Mouse (Mus musculus) forebrain, postnatal 0 days (tissue): ENCODE results near the gene Tradd. TPM values are rescaled to one million over a fixed set of nuclear protein-coding genes. Genes with fewer than 3 reads are reported as not detected.

ENCODE experiments used
- ATAC-seq: fragments of 200-750 bp; cut with Nextera tagmentation; 2 replicates; pipeline ENCODE4 v1.8.0; 2017; ENCODE audit warnings: mild to moderate bottlenecking, moderate library complexity
- DNase-seq: peaks from one replicate; pipeline ENCODE4 v3.0.0-alpha.2; 2015
- H3K27ac ChIP-seq: fragments of 300-500 bp; sonication (generic); 2 replicates; pipeline ENCODE4 v1.5.1; 2014; ENCODE audit warnings: low read depth, mild to moderate bottlenecking, antibody characterized with exemption, low read length, moderate library complexity, mixed read lengths
- H3K27me3 ChIP-seq: fragments of 300-500 bp; sonication (generic); 2 replicates; pipeline ENCODE4 v1.6.1; 2014; ENCODE audit warnings: mild to moderate bottlenecking, low read length, mixed read lengths; ENCODE audit not compliant: insufficient read depth
- H3K36me3 ChIP-seq: fragments of 300-500 bp; sonication (generic); 2 replicates; pipeline ENCODE4 v1.6.1; 2014; ENCODE audit warnings: mild to moderate bottlenecking, moderate library complexity; ENCODE audit not compliant: insufficient read depth
- H3K4me1 ChIP-seq: fragments of 300-500 bp; sonication (generic); 2 replicates; pipeline ENCODE4 v1.6.1; 2014; ENCODE audit warnings: antibody characterized with exemption; ENCODE audit not compliant: insufficient read depth
- H3K4me2 ChIP-seq: fragments of 300-500 bp; sonication (generic); 2 replicates; pipeline ENCODE4 v1.6.1; 2014; ENCODE audit warnings: low read depth, mild to moderate bottlenecking, moderate library complexity
- H3K4me3 ChIP-seq: fragments of 300-500 bp; sonication (generic); 2 replicates; pipeline ENCODE4 v1.5.1; 2014; ENCODE audit warnings: low read depth, low read length, mixed read lengths
- H3K9ac ChIP-seq: fragments of 300-500 bp; sonication (generic); 2 replicates; pipeline ENCODE4 v1.6.1; 2014; ENCODE audit warnings: mild to moderate bottlenecking
- H3K9me3 ChIP-seq: fragments of 300-500 bp; sonication (generic); 2 replicates; pipeline ENCODE4 v1.6.1; 2016; ENCODE audit warnings: low read length
- CTCF ChIP-seq: sonication (generic); IDR thresholded peaks from 2 replicates; pipeline ENCODE4 v1.5.1; 2016; ENCODE audit warnings: antibody characterized with exemption, control low read depth, low read depth
- WGBS: fragments of 180-500 bp; shearing (Covaris S2); extraction: QIAGEN DNeasy Blood & Tissue Kit; methylation state at CpG from one replicate; pipeline ENCODE4 v1.1.7; 2014; 5-methylcytosine and 5-hydroxymethylcytosine counted together
- polyA plus RNA-seq: library from polyadenylated mRNA; unstranded; fragments of >200 nt; fragmentation: Nextera tagmentation; extraction: Ambion mirVana; gene quantifications from 2 replicates; pipeline ENCODE4 v1.2.1, GENCODE M21; 2015
- total RNA-seq: library from RNA; depleted of rRNA; stranded (reverse); fragments of >200 nt; gene quantifications from 2 replicates; pipeline ENCODE4 v1.2.3, GENCODE M21; 2014

Gene Tradd
- total and polyA plus RNA-seq, 2 experiments from 2014 or later: 14.0 to 14.7 TPM

DNA sequence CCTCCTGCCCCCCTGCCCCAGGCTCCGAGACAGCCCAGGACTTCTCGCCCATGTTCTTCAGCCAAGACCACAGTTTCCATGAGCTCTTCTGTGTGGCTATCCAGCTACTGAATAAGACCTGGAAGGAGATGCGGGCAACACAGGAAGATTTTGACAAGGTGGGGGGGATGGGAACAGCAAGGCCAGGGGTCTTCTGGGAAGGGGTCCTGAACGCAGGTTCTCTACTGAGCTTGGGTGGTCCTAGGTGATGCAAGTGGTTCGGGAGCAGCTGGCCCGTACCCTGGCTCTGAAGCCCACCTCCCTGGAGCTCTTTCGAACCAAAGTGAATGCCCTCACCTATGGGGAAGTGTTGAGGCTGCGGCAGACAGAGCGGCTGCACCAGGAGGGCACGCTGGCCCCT is 44.0 kb upstream of the Tradd start:
- peaks cover 4% of the 10 kb centered on the region; the same call in 1 of the 2 replicates for H3K4me1 ChIP-seq
- no peaks in the 10 kb centered on the region for H3K9me3 ChIP-seq
- peaks cover 66% of the 10 kb centered on the region for H3K36me3 ChIP-seq
- no peak overlapping the region for H3K4me2 ChIP-seq
- no peak overlapping the region for H3K27ac ChIP-seq
- no peak for TF ChIP-seq CTCF
- no peaks in the 10 kb centered on the region for H3K27me3 ChIP-seq
- ATAC-seq (no peak), DNase-seq (no peak)
- no peak overlapping the region for H3K4me3 ChIP-seq
- H3K9ac ChIP-seq: no peak overlapping the region
- 92% methylated on average over 10 of the region's 10 CpGs for WGBS

DNA sequence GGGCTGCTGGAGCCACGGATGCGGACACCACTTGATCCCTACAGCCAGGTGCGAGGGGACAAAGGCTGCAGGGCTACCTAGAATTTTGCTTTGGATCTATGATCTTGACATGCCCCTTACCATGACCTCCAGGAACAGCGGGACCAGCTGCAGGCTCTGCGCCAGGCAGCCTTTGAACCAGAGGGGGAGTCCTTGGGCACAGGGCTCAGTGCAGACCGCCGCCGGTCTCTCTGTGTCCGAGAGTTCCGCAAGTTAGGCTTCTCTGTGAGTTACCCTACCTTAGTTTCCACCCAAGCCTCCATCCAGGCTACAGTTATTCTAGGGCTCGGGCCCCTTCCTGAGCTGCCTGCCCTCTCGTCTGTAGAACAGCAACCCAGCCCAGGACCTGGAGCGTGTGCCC is 43.3 kb upstream of the Tradd start:
- H3K36me3 ChIP-seq: peaks cover 65% of the 10 kb centered on the region
- H3K4me2 ChIP-seq: no peak overlapping the region
- no peak overlapping the region for H3K4me3 ChIP-seq
- H3K27ac ChIP-seq: no peak overlapping the region
- no peaks in the 10 kb centered on the region for H3K9me3 ChIP-seq
- H3K9ac ChIP-seq: no peak overlapping the region
- no peaks in the 10 kb centered on the region for H3K27me3 ChIP-seq
- WGBS: 96% methylated on average over 13 of the region's 13 CpGs
- no peak for TF ChIP-seq CTCF
- ATAC-seq (no peak), DNase-seq (no peak)
- peaks cover 4% of the 10 kb centered on the region; the same call in 1 of the 2 replicates for H3K4me1 ChIP-seq

DNA sequence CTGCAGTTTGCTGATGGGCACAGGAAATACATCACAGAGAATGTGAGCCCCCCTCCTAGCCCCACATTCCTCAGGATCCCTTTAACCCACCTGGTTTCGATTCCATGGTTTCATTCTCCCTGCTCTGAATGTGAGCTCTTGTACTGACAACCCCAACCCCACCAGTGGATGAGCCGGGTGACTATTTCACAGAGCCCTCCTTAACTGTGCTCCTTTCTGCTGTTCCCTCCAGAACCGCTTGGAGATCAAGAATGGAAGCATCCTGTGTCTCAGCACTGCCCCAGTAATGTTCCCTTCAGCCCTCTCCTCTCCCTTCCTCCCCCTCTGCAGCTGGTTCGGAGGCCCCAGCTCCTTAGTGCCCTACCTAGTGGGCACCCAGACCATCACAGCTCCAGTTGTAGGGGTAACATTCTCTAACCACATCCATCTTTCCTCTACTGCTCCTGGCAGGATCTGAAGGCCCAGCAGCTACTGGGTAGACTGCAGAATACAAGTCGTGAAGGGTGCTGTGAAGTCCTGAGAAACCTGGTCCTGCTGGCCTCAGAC is 41.8 kb upstream of the Tradd start:
- H3K4me1 ChIP-seq: peaks cover 4% of the 10 kb centered on the region; the same call in 1 of the 2 replicates
- H3K4me2 ChIP-seq: peak overlapping the region; percentile 26; the same call in 1 of the 2 replicates
- H3K9me3 ChIP-seq: no peaks in the 10 kb centered on the region
- peaks cover 70% of the 10 kb centered on the region for H3K36me3 ChIP-seq
- H3K27me3 ChIP-seq: no peaks in the 10 kb centered on the region
- H3K9ac ChIP-seq: peak overlapping the region; percentile 10; the same call in 1 of the 2 replicates
- no peak for TF ChIP-seq CTCF
- no peak overlapping the region for H3K27ac ChIP-seq
- ATAC-seq: peak; percentile 51
- DNase-seq: no peak
- 66% methylated on average over 5 of the region's 5 CpGs for WGBS
- H3K4me3 ChIP-seq: no peak overlapping the region

DNA sequence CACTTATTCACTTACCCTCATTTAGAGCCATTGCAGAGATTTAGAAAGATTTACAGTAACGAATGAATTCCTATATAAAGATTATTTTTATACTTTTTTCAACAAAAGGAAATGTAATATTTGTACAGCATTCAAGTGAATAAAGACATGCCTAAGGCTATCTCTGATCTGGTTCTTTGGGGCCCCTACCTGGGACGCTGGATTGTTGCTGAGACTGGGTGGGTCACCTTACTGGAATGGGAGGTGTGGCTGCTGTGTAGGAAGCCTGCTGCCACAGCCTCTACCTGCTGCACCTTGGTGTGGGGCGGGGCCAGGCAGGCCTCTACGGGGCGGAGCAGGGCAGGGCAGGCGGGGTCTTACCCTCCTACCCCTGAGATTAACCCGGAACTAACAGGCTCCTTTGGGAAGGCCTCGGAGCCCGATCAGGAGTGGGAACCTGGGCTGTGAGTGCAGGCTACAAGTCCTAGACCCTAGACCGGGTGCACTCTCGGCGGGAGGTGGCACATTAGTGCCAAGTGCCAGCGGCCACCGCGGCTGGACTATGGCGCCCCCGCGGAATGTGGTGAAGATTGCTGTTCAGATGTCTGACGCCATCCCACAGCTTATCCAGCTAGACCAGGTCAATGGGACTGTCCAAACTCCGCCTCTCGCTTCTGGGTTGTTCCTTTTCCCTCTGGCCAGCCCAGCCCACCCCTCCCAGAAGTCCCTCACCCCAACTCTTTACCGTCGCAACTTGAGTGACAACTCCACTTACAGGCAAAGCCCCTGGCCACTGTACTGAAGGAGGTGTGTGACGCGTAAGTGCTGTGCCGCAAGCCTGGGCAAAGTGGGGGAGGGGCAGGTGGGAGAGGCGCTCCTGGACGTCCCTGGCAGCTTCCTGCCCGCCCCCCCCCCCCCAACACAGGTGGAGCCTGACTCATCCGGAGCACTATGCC is 41.1 kb upstream of the Tradd start, which contains the start of gene Elmo3:
Elmo3 (plus strand) TSS at position 391 of the 935 bp plus-strand sequence.
- H3K9ac ChIP-seq: peak within 1 kb of the TSS; percentile 10; the same call in 1 of the 2 replicates
- H3K27ac ChIP-seq: no peak within 1 kb of the TSS
- peak; percentile 22; the same call in 1 of the 2 replicates for TF ChIP-seq CTCF
- peaks cover 4% of the 10 kb centered on the region; the same call in 1 of the 2 replicates for H3K4me1 ChIP-seq
- peaks cover 78% of the 10 kb centered on the region for H3K36me3 ChIP-seq
- peak; percentile 56 for ATAC-seq
- no peak within 1 kb of the TSS for H3K4me3 ChIP-seq
- 10% methylated on average over 30 of the region's 30 CpGs for WGBS
- no peaks in the 10 kb centered on the region for H3K27me3 ChIP-seq
- H3K9me3 ChIP-seq: no peaks in the 10 kb centered on the region
- H3K4me2 ChIP-seq: peak within 1 kb of the TSS; percentile 26
- DNase-seq: no peak

DNA sequence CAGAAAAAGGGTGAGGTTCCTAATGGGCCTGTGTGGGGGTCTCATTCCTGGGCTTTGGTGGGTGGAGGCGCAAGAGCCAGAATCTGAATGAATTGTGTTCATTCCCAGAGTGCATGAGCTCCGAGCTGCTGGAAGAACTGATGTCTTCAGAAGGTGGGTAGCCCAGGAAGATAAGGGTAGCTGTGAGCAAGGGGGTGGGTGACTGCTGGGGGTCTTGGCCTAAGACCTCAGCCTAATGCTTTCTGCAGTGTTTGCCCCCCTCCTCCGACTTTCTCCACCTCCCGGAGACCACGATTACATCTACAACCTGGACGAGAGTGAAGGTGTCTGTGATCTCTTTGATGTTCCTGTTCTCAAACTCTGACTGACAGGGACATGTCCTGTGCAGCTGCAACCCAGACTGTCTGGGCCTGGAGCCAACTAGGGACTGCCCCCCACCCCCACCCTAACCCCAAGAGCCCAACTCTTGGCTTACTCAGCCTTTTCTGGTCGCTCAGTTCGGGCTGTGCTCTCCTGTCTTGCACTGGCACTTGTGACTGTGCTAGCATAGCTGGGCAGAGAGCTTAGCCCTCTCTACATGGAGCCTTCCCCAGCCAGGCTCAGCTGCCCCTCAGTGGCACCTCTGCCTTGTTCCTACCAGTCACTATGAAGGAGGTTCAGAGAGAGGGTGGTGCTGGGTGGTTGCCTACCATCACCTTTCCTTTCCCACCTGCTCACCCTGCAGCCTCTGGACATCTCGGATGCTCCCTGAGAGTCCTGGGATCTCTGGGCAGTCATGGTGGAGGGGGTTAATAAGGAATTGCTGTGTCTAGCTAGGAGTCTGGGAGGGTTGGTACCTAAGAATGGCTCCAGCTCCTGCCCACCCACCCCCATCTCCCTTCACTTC is 40.2 kb upstream of the Tradd start:
- TF ChIP-seq CTCF: no peak
- Histone ChIP-seq H3K36me3 (peaks cover 78% of the 10 kb centered on the region), H3K4me2 (no peak overlapping the region), H3K9me3 (no peaks in the 10 kb centered on the region), H3K27me3 (no peaks in the 10 kb centered on the region), H3K4me1 (peaks cover 4% of the 10 kb centered on the region; the same call in 1 of the 2 replicates), H3K27ac (no peak overlapping the region), H3K4me3 (no peak overlapping the region), H3K9ac (no peak overlapping the region)
- ATAC-seq: no peak
- 61% methylated on average over 9 of the region's 9 CpGs for WGBS
- DNase-seq: no peak

DNA sequence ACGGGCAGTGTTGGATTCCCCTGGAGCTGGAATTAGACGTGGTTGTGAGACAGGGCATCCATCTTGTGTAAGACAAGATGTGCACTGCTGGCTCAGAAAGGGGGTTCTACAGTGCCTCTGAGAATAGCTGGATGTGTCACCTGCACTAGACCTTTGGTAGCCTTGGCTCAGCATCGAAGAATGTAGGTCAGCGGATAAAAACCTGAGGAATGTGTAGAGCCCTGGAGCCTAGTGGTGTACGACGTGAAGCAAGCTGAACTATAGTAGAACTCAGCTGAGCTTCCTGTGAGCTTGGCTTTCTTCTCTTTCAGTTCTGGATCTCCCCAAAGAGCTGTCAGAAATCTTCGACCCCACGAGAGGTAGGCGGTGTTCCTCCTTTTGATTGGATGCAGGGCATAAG is 39.5 kb upstream of the Tradd start:
- 86% methylated on average over 9 of the region's 9 CpGs for WGBS
- no peak overlapping the region for H3K27ac ChIP-seq
- TF ChIP-seq CTCF: no peak

More for the DNA sequence above, 39.5 kb upstream of the Tradd start:
- Histone ChIP-seq H3K4me1 (peaks cover 5% of the 10 kb centered on the region; the same call in 1 of the 2 replicates), H3K36me3 (peaks cover 73% of the 10 kb centered on the region), H3K27me3 (no peaks in the 10 kb centered on the region), H3K9ac (no peak overlapping the region), H3K4me3 (no peak overlapping the region), H3K9me3 (no peaks in the 10 kb centered on the region), H3K4me2 (no peak overlapping the region)
- no peak for ATAC-seq
- DNase-seq: no peak
